Mouse (Mus musculus): ENCODE measurements around the gene Ralgds. TPM values are rescaled to one million over a fixed set of nuclear protein-coding genes. Genes with fewer than 3 reads are reported as not detected.
"Not testable (repeated sequence)": the region's sequence is repeated elsewhere in the genome, so short reads cannot be mapped to it uniquely, and the experiment has no call there.

Gene Ralgds
- total RNA-seq, 1 experiment from 2014 or later, result 12.0 TPM

- ATAC-seq (replicated peaks in 1 of 2; ENCODE audit: insufficient read depth in 1 of 2, low FRiP score in 2 of 2, low TSS enrichment in 1 of 2, low read depth in 1 of 2, poor library complexity in 2 of 2, severe bottlenecking in 2 of 2), result no peak
These were observed 15.4 kb upstream of the Ralgds start for GRCm38 (mm10) chr2:28497561-28497960.

- peak; percentile 20 to 53; a peak in 3 of 4 replicates for ATAC-seq (replicated peaks in 1 of 2; ENCODE audit: insufficient read depth in 1 of 2, low FRiP score in 2 of 2, low TSS enrichment in 1 of 2, low read depth in 1 of 2, poor library complexity in 2 of 2, severe bottlenecking in 2 of 2)
These were observed 14.5 kb upstream of the Ralgds start for GRCm38 (mm10) chr2:28498431-28498830.

GRCm38 (mm10) chr2:28502987-28503386 lies 9.9 kb upstream of the Ralgds start:
- no peak for ATAC-seq (replicated peaks in 1 of 2; ENCODE audit: insufficient read depth in 1 of 2, low FRiP score in 2 of 2, low TSS enrichment in 1 of 2, low read depth in 1 of 2, poor library complexity in 2 of 2, severe bottlenecking in 2 of 2)

GRCm38 (mm10) chr2:28504676-28505075 lies 8.2 kb upstream of the Ralgds start:
- ATAC-seq (replicated peaks in 1 of 2; ENCODE audit: insufficient read depth in 1 of 2, low FRiP score in 2 of 2, low TSS enrichment in 1 of 2, low read depth in 1 of 2, poor library complexity in 2 of 2, severe bottlenecking in 2 of 2), result no peak

GRCm38 (mm10) chr2:28505795-28506194 lies 7.1 kb upstream of the Ralgds start, which contains the start of gene Gm10134:
Gene Gm10134, plus strand, starts transcription at chr2:28506095.
- ATAC-seq (replicated peaks in 1 of 2; ENCODE audit: insufficient read depth in 1 of 2, low FRiP score in 2 of 2, low TSS enrichment in 1 of 2, low read depth in 1 of 2, poor library complexity in 2 of 2, severe bottlenecking in 2 of 2), result no peak

GRCm38 (mm10) chr2:28506291-28506690 lies 6.6 kb upstream of the Ralgds start:
- no peak for ATAC-seq (replicated peaks in 1 of 2; ENCODE audit: insufficient read depth in 1 of 2, low FRiP score in 2 of 2, low TSS enrichment in 1 of 2, low read depth in 1 of 2, poor library complexity in 2 of 2, severe bottlenecking in 2 of 2)

- not testable (repeated sequence) for ATAC-seq (replicated peaks in 1 of 2; ENCODE audit: insufficient read depth in 1 of 2, low FRiP score in 2 of 2, low TSS enrichment in 1 of 2, low read depth in 1 of 2, poor library complexity in 2 of 2, severe bottlenecking in 2 of 2)
These were observed 1.3 kb upstream of the Ralgds start for GRCm38 (mm10) chr2:28511600-28511999.

GRCm38 (mm10) chr2:28513431-28514370 lies 776 bp downstream of the Ralgds start:
- no peak for ATAC-seq (replicated peaks in 1 of 2; ENCODE audit: insufficient read depth in 1 of 2, low FRiP score in 2 of 2, low TSS enrichment in 1 of 2, low read depth in 1 of 2, poor library complexity in 2 of 2, severe bottlenecking in 2 of 2)

GRCm38 (mm10) chr2:28514489-28514888 lies 1.6 kb downstream of the Ralgds start:
- peak; percentile 55 to 61 for ATAC-seq (replicated peaks in 1 of 2; ENCODE audit: insufficient read depth in 1 of 2, low FRiP score in 2 of 2, low TSS enrichment in 1 of 2, low read depth in 1 of 2, poor library complexity in 2 of 2, severe bottlenecking in 2 of 2)

GRCm38 (mm10) chr2:28517206-28517909 lies 4.4 kb downstream of the Ralgds start:
- ATAC-seq (replicated peaks in 1 of 2; ENCODE audit: insufficient read depth in 1 of 2, low FRiP score in 2 of 2, low TSS enrichment in 1 of 2, low read depth in 1 of 2, poor library complexity in 2 of 2, severe bottlenecking in 2 of 2), result peak; percentile 38 to 66

- 0 out of 4 replicates have a peak, but pooled peaks of 1 of the 2 experiments have one; percentile 8 for ATAC-seq (replicated peaks in 1 of 2; ENCODE audit: insufficient read depth in 1 of 2, low FRiP score in 2 of 2, low TSS enrichment in 1 of 2, low read depth in 1 of 2, poor library complexity in 2 of 2, severe bottlenecking in 2 of 2)
These were observed 5.3 kb downstream of the Ralgds start for GRCm38 (mm10) chr2:28518231-28518630.

GRCm38 (mm10) chr2:28520581-28520980 lies 7.7 kb downstream of the Ralgds start:
- ATAC-seq (replicated peaks in 1 of 2; ENCODE audit: insufficient read depth in 1 of 2, low FRiP score in 2 of 2, low TSS enrichment in 1 of 2, low read depth in 1 of 2, poor library complexity in 2 of 2, severe bottlenecking in 2 of 2), result no peak

- no peak for ATAC-seq (replicated peaks in 1 of 2; ENCODE audit: insufficient read depth in 1 of 2, low FRiP score in 2 of 2, low TSS enrichment in 1 of 2, low read depth in 1 of 2, poor library complexity in 2 of 2, severe bottlenecking in 2 of 2)
These were observed 8.7 kb downstream of the Ralgds start for GRCm38 (mm10) chr2:28521571-28522151.

GRCm38 (mm10) chr2:28522166-28522565 lies 9.2 kb downstream of the Ralgds start:
- ATAC-seq (replicated peaks in 1 of 2; ENCODE audit: insufficient read depth in 1 of 2, low FRiP score in 2 of 2, low TSS enrichment in 1 of 2, low read depth in 1 of 2, poor library complexity in 2 of 2, severe bottlenecking in 2 of 2), result no peak

- ATAC-seq (replicated peaks in 1 of 2; ENCODE audit: insufficient read depth in 1 of 2, low FRiP score in 2 of 2, low TSS enrichment in 1 of 2, low read depth in 1 of 2, poor library complexity in 2 of 2, severe bottlenecking in 2 of 2), result peak; percentile 78 to 83
These were observed 10.8 kb downstream of the Ralgds start for GRCm38 (mm10) chr2:28523643-28524117.

GRCm38 (mm10) chr2:28524406-28524805 lies 11.5 kb downstream of the Ralgds start:
- ATAC-seq (replicated peaks in 1 of 2; ENCODE audit: insufficient read depth in 1 of 2, low FRiP score in 2 of 2, low TSS enrichment in 1 of 2, low read depth in 1 of 2, poor library complexity in 2 of 2, severe bottlenecking in 2 of 2), result no peak

GRCm38 (mm10) chr2:28525219-28525942 lies 12.5 kb downstream of the Ralgds start:
- ATAC-seq (replicated peaks in 1 of 2; ENCODE audit: insufficient read depth in 1 of 2, low FRiP score in 2 of 2, low TSS enrichment in 1 of 2, low read depth in 1 of 2, poor library complexity in 2 of 2, severe bottlenecking in 2 of 2), result peak; percentile 10 to 17; a peak in 3 of 4 replicates
